Mouse (Mus musculus) embryonic fibroblast, embryonic 13.5 days (primary cell): ENCODE results near the gene Pacs2. TPM values are rescaled to one million over a fixed set of nuclear protein-coding genes. Genes with fewer than 3 reads are reported as not detected.

ENCODE experiments used
- H3K27ac ChIP-seq: 2 replicates; pipeline ENCODE4 v1.5.1; 2012; ENCODE audit warnings: low read length, control low read depth, inconsistent platforms; ENCODE audit not compliant: insufficient read depth
- H3K4me1 ChIP-seq: 2 replicates; pipeline ENCODE4 v1.6.1; 2011; ENCODE audit warnings: low read length; ENCODE audit not compliant: control insufficient read depth, insufficient read depth
- H3K4me3 ChIP-seq: 2 replicates; pipeline ENCODE4 v1.5.1; 2011; ENCODE audit warnings: mild to moderate bottlenecking, control low read depth, low read length; ENCODE audit not compliant: insufficient read depth
- CTCF ChIP-seq: IDR thresholded peaks from 2 replicates; pipeline ENCODE4 v1.5.1; 2011; ENCODE audit warnings: mild to moderate bottlenecking, control low read depth, low read length, moderate library complexity, borderline replicate concordance; ENCODE audit not compliant: insufficient read depth
- POLR2A ChIP-seq: IDR thresholded peaks from 2 replicates; pipeline ENCODE4 v1.6.1; 2011; ENCODE audit warnings: low read depth, mild to moderate bottlenecking, control low read depth, low read length, moderate library complexity
- polyA plus RNA-seq: library from polyadenylated mRNA; stranded (reverse); fragments of >200 nt; gene quantifications from 2 replicates; pipeline ENCODE4 v1.2.4, GENCODE M21; 2011; ENCODE audit warnings: low read depth; ENCODE audit not compliant: missing spikeins, insufficient read length

The Pacs2 gene
- polyA plus RNA-seq, 1 experiment, result 44.5 TPM

DNA sequence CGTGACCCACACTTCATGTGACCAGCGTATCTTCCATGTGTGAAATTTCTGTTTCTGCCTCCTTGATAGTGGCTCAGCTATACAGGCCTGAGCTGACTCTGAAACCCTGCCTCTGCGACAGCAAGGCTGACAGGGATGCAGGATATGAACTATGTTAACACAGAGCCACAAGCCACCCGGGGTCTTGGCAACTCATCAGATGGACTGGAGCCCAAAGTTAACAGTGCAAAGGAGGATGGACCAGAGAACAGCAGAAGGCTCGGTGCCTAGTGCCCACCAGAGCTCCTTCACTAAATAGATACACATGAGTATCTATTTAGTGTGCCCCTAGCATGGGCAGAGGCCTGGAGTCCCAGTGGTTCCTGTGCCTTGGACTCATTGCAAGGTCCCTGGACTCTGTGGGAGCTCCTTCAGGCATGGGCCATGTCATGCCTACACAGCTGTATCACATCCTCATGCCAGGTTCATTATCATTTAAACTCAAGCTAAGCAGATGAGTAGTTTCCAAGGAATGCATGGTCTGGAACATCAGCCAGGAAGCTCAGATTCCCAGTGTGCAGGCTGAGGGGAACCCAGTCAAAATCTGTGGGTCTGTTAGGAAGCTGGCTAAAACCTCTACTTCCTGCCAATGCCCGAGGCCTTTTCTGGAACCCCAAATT, 2.5 kb upstream of the Pacs2 start:
- peak overlapping the region; percentile 62 for H3K27ac ChIP-seq

GRCm38 (mm10) chr12:113012443-113012842, 1.9 kb upstream of the Pacs2 start:
- TF ChIP-seq POLR2A (no peak), CTCF (no peak)
- Histone ChIP-seq H3K27ac (peak overlapping the region; percentile 62), H3K4me3 (no peak overlapping the region), H3K4me1 (peaks cover 23% of the 10 kb centered on the region)

More for the DNA sequence above, 2.5 kb upstream of the Pacs2 start:
- Histone ChIP-seq H3K4me1 (peaks cover 23% of the 10 kb centered on the region), H3K4me3 (no peak overlapping the region)
- no peak for TF ChIP-seq POLR2A
- TF ChIP-seq CTCF, result no peak

DNA sequence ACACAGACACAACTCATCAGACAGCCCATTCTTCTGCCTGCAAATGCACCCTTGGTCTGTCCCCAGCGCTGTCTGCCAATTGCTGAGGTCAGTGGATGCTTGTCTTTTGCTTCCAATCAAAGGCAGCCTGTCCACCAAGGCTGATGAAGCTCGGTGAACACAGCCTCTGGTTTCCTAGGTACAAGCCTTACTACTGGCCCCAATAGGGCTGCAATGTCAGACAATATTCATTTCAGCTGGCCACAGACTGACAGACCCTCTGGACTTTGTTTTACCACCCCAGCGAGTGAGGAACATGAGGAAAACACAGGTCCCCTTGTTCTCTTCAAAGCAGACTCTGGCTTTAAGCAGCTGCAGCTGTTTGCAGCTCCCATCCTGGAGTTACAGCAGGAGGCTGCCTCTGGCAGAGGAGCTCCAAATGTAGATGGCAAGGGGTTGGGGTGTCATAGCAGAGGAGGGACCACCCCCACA, 1.3 kb upstream of the Pacs2 start:
- no peak overlapping the region for H3K4me3 ChIP-seq
- no peak for TF ChIP-seq CTCF
- TF ChIP-seq POLR2A, result no peak
- H3K27ac ChIP-seq, result peak overlapping the region; percentile 82
- H3K4me1 ChIP-seq, result peaks cover 23% of the 10 kb centered on the region

DNA sequence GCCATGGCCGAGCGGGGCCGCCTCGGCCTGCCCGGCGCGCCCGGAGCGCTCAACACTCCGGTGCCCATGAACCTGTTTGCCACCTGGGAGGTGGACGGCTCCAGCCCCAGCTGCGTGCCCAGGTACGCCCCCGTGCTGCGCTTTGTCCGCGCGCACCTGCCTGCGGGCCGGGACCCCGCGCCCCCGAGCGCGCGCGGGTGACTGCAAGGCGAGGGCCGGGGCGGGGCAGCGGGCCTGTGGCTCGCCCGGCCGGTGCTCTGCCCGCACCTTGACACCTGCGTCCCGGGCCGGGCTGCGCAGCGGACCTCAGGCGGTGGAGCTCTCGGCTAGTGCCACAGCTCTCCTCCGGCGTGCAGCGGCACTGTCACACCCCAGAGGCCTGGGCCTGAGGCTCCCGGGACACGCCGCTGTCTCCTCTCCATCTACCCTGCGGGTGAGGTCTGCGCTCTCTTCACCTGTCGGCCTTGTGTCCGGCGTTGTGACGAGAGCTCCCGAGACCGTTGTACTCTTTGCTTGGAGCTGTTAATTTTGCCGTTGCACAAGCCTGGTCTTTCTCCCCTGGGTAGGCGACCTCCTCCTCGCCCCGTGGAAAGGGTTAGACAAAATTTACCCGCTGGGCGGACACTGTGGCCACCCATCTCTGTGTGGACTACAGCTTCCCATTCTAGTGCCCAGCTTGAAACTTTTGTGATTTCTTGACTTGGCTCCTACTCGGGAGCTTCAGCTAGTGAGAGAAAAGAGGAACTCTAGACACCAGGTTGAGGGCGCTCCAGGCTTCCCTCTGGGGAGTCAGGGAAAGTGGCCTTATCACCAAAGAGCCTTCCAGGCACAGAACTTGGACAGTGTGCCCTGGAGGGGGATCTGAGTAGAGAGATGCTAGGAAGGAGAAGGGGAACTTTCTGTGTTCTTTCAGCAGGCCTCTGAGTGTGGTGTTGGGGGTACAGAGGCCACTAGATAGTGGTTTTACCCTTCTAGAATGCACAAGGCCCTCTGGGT, 551 bp downstream of the Pacs2 start:
- TF ChIP-seq POLR2A, result no peak; the same call in 1 of the 2 replicates
- TF ChIP-seq CTCF, result no peak
- Histone ChIP-seq H3K4me3 (peak overlapping the region; percentile 73), H3K27ac (peak overlapping the region; percentile 19), H3K4me1 (peaks cover 27% of the 10 kb centered on the region)

DNA sequence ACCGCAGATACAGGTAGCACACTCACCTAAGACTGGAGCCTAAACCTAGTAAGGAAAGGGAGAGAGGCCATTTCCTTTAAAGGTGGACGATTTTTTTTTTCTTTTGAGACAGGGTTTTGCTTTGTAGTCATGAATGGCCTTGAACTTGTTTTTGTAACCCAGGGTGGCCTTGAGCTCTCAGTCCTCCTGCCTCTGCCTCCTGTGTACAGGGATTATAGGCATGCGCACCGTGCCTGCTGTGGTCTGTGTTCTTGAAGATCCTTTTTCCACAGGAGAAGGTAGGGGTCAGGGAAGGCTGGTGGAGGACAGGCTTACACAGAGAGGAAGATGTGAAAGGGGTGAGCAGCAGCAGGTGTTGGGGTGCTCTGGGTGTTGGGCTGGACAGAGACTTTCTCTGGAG, 1.6 kb downstream of the Pacs2 start:
- TF ChIP-seq CTCF, result no peak
- TF ChIP-seq POLR2A, result no peak
- H3K4me3 ChIP-seq, result peak overlapping the region; percentile 73; the same call in 1 of the 2 replicates
- no peak overlapping the region for H3K27ac ChIP-seq
- peaks cover 27% of the 10 kb centered on the region for H3K4me1 ChIP-seq

GRCm38 (mm10) chr12:113016976-113017375, 2.7 kb downstream of the Pacs2 start:
- H3K27ac ChIP-seq, result no peak overlapping the region
- no peak for TF ChIP-seq CTCF
- TF ChIP-seq POLR2A, result no peak
- H3K4me3 ChIP-seq, result no peak overlapping the region
- peaks cover 19% of the 10 kb centered on the region for H3K4me1 ChIP-seq

- no peak overlapping the region for H3K27ac ChIP-seq
- no peak overlapping the region for H3K4me3 ChIP-seq
- TF ChIP-seq POLR2A (no peak), CTCF (no peak)
- peaks cover 15% of the 10 kb centered on the region for H3K4me1 ChIP-seq
Measured at GRCm38 (mm10) chr12:113017429-113017984, 3.2 kb downstream of the Pacs2 start.

- no peak overlapping the region for H3K27ac ChIP-seq
- TF ChIP-seq CTCF, result no peak
- no peak for TF ChIP-seq POLR2A
- H3K4me1 ChIP-seq, result peaks cover 16% of the 10 kb centered on the region
- no peak overlapping the region for H3K4me3 ChIP-seq
Measured at GRCm38 (mm10) chr12:113018763-113019162, 4.5 kb downstream of the Pacs2 start.

DNA sequence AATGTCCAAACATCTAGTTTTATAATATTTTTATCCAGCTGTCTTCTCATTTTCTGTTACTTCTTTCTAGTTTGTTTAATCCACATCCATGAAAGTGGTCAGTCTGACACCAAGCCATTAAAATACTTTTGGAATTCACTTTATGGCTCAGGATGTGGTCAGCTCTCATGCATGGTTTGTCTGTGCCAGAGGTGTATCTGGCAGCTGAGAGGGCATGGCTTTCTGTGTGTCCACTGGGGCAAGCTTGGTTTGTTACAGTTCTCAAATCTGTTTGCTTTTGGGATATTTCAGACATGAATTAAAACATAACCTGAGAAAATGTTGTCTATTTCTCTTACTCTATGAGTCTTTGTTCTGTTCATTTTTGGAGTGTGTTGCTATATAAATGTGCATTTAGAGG, 7.2 kb downstream of the Pacs2 start:
- TF ChIP-seq CTCF (no peak), POLR2A (no peak)
- Histone ChIP-seq H3K4me3 (no peak overlapping the region), H3K4me1 (peaks cover 11% of the 10 kb centered on the region), H3K27ac (no peak overlapping the region)
